Mouse (Mus musculus): ENCODE results near the gene Ankrd24. TPM values are rescaled to one million over a fixed set of nuclear protein-coding genes. Genes with fewer than 3 reads are reported as not detected.
"Not testable (repeated sequence)": the region's sequence is repeated elsewhere in the genome, so short reads cannot be mapped to it uniquely, and the experiment has no call there.

The Ankrd24 gene
- polyA plus RNA-seq, 1 experiment from 2014 or later, result 12.6 TPM

GRCm38 (mm10) chr10:81655178-81655577 lies 26.8 kb downstream of the Ankrd24 start:
- peaks cover 40% of the 10 kb centered on the region for H3K9me3 ChIP-seq

GRCm38 (mm10) chr10:81656174-81656573 lies 27.8 kb downstream of the Ankrd24 start:
- ATAC-seq (replicated peaks), result no peak
- H3K36me3 ChIP-seq, result peaks cover 49% of the 10 kb centered on the region
- H3K27ac ChIP-seq (replicated peaks), result no peak overlapping the region
- H3K27me3 ChIP-seq, result no peaks in the 10 kb centered on the region
- WGBS, result 98% methylated on average over 2 of the region's 2 CpGs
- peaks cover 43% of the 10 kb centered on the region for H3K9me3 ChIP-seq
- no peaks in the 10 kb centered on the region for H3K4me1 ChIP-seq
- H3K9ac ChIP-seq (replicated peaks), result no peak overlapping the region
- no peak overlapping the region for H3K4me3 ChIP-seq
- no peak overlapping the region for H3K4me2 ChIP-seq (replicated peaks)

More at GRCm38 (mm10) chr10:81655178-81655577, 26.8 kb downstream of the Ankrd24 start:
- no peak overlapping the region for H3K4me3 ChIP-seq
- no peaks in the 10 kb centered on the region for H3K27me3 ChIP-seq
- no peak overlapping the region for H3K27ac ChIP-seq (replicated peaks)
- no peak overlapping the region for H3K9ac ChIP-seq (replicated peaks)
- ATAC-seq (replicated peaks), result no peak
- peaks cover 2% of the 10 kb centered on the region for H3K4me1 ChIP-seq
- 98% methylated on average over 10 of the region's 10 CpGs for WGBS
- no peak overlapping the region for H3K4me2 ChIP-seq (replicated peaks)
- H3K36me3 ChIP-seq, result peaks cover 54% of the 10 kb centered on the region

DNA sequence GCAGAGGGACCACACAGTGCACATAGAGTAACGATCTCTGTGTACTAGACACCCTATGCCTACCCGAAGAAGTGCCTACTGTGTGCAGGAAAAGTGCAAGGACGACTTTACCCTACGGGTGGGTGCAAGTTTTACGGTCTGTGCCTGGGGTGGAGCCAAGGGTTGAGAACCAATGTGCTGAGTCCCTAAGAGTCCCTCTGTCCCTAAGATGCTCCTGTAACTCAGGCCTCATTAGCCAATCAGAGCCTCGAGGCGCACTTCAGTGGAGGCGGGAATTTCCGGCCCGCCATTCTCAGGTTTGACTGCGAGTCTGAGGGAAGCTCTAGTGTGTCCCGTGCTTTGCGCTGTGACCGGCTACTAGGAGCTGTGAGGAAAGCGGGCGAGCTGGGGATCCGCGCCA lies 58.8 kb downstream of the Ankrd24 start:
- WGBS, result no CpG with 5 or more reads among the region's 18 CpGs
- not testable (repeated sequence) for H3K36me3 ChIP-seq; H3K4me1 ChIP-seq; H3K27ac ChIP-seq (replicated peaks); H3K4me3 ChIP-seq; H3K27me3 ChIP-seq; H3K9ac ChIP-seq (replicated peaks); H3K4me2 ChIP-seq (replicated peaks); H3K9me3 ChIP-seq
- ATAC-seq (replicated peaks), result 0 out of 2 replicates have a peak, but pooled peaks have one; percentile 29

Other genes with a start within 250 kb of the Ankrd24 start
- gene Dohh, start 244.1 kb upstream of the Ankrd24 start, polyA plus RNA-seq (2015; fragmentation: Nextera tagmentation; extraction: Ambion mirVana), result 88.2 and 89.0 TPM in 2 replicates
- 5.4 and 6.6 TPM in 2 replicates for gene Gm48551, start 244.1 kb upstream of the Ankrd24 start, polyA plus RNA-seq (2015; fragmentation: Nextera tagmentation; extraction: Ambion mirVana)
- 2.9 and 3.1 TPM in 2 replicates for gene Gm48552, start 239.5 kb upstream of the Ankrd24 start, polyA plus RNA-seq (2015; fragmentation: Nextera tagmentation; extraction: Ambion mirVana)
- gene Smim24, start 235.5 kb upstream of the Ankrd24 start, polyA plus RNA-seq (2015; fragmentation: Nextera tagmentation; extraction: Ambion mirVana), result 1.2 and 1.8 TPM in 2 replicates
- gene Nfic, start 172.9 kb upstream of the Ankrd24 start, polyA plus RNA-seq (2015; fragmentation: Nextera tagmentation; extraction: Ambion mirVana), result 24.2 and 29.4 TPM in 2 replicates
- 76.1 and 78.5 TPM in 2 replicates for gene Celf5, start 145.8 kb upstream of the Ankrd24 start, polyA plus RNA-seq (2015; fragmentation: Nextera tagmentation; extraction: Ambion mirVana)
- gene Ncln, start 132.1 kb upstream of the Ankrd24 start, polyA plus RNA-seq (2015; fragmentation: Nextera tagmentation; extraction: Ambion mirVana), result 60.3 and 65.0 TPM in 2 replicates
- gene S1pr4, start 128.4 kb upstream of the Ankrd24 start, polyA plus RNA-seq (2015; fragmentation: Nextera tagmentation; extraction: Ambion mirVana), result 0.69 and 0.73 TPM in 2 replicates
- gene Gna15, start 104.3 kb upstream of the Ankrd24 start, polyA plus RNA-seq (2015; fragmentation: Nextera tagmentation; extraction: Ambion mirVana), result 0.57 and 0.84 TPM in 2 replicates
- gene Gna11, start 83.3 kb upstream of the Ankrd24 start, polyA plus RNA-seq (2015; fragmentation: Nextera tagmentation; extraction: Ambion mirVana), result 99.8 and 103 TPM in 2 replicates
- gene Aes, start 69.1 kb upstream of the Ankrd24 start, polyA plus RNA-seq (2015; fragmentation: Nextera tagmentation; extraction: Ambion mirVana), result 665 and 705 TPM in 2 replicates
- 27.3 and 28.0 TPM in 2 replicates for gene Tle2, start 54.0 kb upstream of the Ankrd24 start, polyA plus RNA-seq (2015; fragmentation: Nextera tagmentation; extraction: Ambion mirVana)
- gene Tle6, start 27.5 kb upstream of the Ankrd24 start, polyA plus RNA-seq (2015; fragmentation: Nextera tagmentation; extraction: Ambion mirVana), result 3.0 and 4.2 TPM in 2 replicates
- gene BC025920, start 22.3 kb upstream of the Ankrd24 start, polyA plus RNA-seq (2015; fragmentation: Nextera tagmentation; extraction: Ambion mirVana), result 3.0 and 3.1 TPM in 2 replicates
- 56.5 and 56.7 TPM in 2 replicates for gene Sirt6, start 743 bp upstream of the Ankrd24 start, polyA plus RNA-seq (2015; fragmentation: Nextera tagmentation; extraction: Ambion mirVana)
- gene Gm10778, start 20.5 kb downstream of the Ankrd24 start, polyA plus RNA-seq (2015; fragmentation: Nextera tagmentation; extraction: Ambion mirVana), result 6.3 and 6.9 TPM in 2 replicates
- 19.3 and 22.0 TPM in 2 replicates for gene Zfp433, start 76.3 kb downstream of the Ankrd24 start, polyA plus RNA-seq (2015; fragmentation: Nextera tagmentation; extraction: Ambion mirVana)
- 17.7 and 19.5 TPM in 2 replicates for gene Gm3055, start 142.6 kb downstream of the Ankrd24 start, polyA plus RNA-seq (2015; fragmentation: Nextera tagmentation; extraction: Ambion mirVana)
- gene Gm4767, start 183.6 kb downstream of the Ankrd24 start, polyA plus RNA-seq (2015; fragmentation: Nextera tagmentation; extraction: Ambion mirVana), result 3.4 and 3.7 TPM in 2 replicates
- 12.5 and 15.1 TPM in 2 replicates for gene Gm32687, start 235.4 kb downstream of the Ankrd24 start, polyA plus RNA-seq (2015; fragmentation: Nextera tagmentation; extraction: Ambion mirVana)

All from forebrain, embryonic 15.5 days (tissue).